ENCODE assay signal across 11 mouse cellular contexts in the genomic region with DNA sequence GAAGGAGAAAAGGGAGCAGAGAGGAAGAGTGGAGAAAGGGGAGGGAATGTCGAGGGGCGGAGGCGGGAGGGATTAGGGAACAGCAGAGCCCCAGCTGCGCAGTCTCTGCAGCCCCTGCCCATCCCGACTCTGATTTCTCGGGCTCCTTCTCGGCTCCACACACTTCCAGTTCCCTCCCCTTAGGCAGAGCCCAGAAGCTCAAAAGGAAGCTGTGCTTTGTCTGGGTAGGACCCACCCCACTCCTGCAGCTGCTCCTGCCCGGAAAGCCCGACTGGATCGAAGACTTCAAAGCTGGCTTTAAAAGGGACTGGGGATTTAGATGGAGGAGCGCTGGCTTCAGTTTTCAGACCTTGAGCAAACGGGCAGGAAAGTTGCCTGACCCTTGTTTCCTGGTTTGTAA. TPM values are rescaled to one million over a fixed set of nuclear protein-coding genes. Genes with fewer than 3 reads are reported as not detected.
A peak's percentile ranks its signal among the peaks of the same experiment; 100 is the strongest.
DNase-seq lines count a peak whose midpoint lies in the region; ATAC-seq and TF ChIP-seq lines count a peak whose summit lies in the region.
"Had no signal": no experiment of that assay in that cellular context is flagged by ENCODE, and none has a peak within 500 bp of the region (broad histone marks: within the 10 kb centered on the region; RNA-seq: fewer than 3 reads in every experiment).

No protein-coding gene starts in this region.

- 0 out of 2 replicates have a peak, but pooled peaks cover 3% of the 10 kb centered on the region for H3K9me3 ChIP-seq in forebrain, embryonic 12.5 days
- H3K9me3 ChIP-seq in forebrain, embryonic 14.5 days (replicated peaks; ENCODE audit: control insufficient read depth, low read length): no peaks in the 10 kb centered on the region; the same call in 1 of the 2 replicates
- H3K9me3 ChIP-seq in stomach, embryonic 14.5 days (ENCODE audit: control insufficient read depth, low read depth, low read length): peaks cover 9% of the 10 kb centered on the region; the same call in 1 of the 2 replicates
- H3K9me3 ChIP-seq in stomach, postnatal 0 days (ENCODE audit: control insufficient read depth, low read length): 0 out of 2 replicates have a peak, but pooled peaks cover under 1% of the 10 kb centered on the region
- peaks cover 6% of the 10 kb centered on the region; the same call in 1 of the 2 replicates for H3K9me3 ChIP-seq in limb, embryonic 14.5 days (ENCODE audit: control insufficient read depth, low read length)

- 0 out of 2 replicates have a peak overlapping the region, but pooled peaks have one; percentile 1 for H3K4me2 ChIP-seq in forebrain, embryonic 12.5 days
- no peak overlapping the region for H3K4me2 ChIP-seq in forebrain, embryonic 14.5 days (ENCODE audit: low read length)
- no peak overlapping the region for H3K4me2 ChIP-seq in stomach, embryonic 14.5 days (replicated peaks; ENCODE audit: low read depth, low read length)
- no peak overlapping the region for H3K4me2 ChIP-seq in stomach, postnatal 0 days (replicated peaks; ENCODE audit: low read depth)
- peak overlapping the region; percentile 33; the same call in 1 of the 2 replicates for H3K4me2 ChIP-seq in limb, embryonic 14.5 days (replicated peaks; ENCODE audit: low read depth, low read length, severe bottlenecking)

- H3K9ac ChIP-seq in forebrain, embryonic 12.5 days: no peak overlapping the region
- no peak overlapping the region for H3K9ac ChIP-seq in forebrain, embryonic 14.5 days (ENCODE audit: low read length)
- no peak overlapping the region for H3K9ac ChIP-seq in stomach, embryonic 14.5 days (replicated peaks; ENCODE audit: low read depth, low read length)
- no peak overlapping the region for H3K9ac ChIP-seq in stomach, postnatal 0 days (ENCODE audit: low read length)
- no peak overlapping the region for H3K9ac ChIP-seq in limb, embryonic 14.5 days (ENCODE audit: low read depth, low read length, severe bottlenecking)

- WGBS in forebrain, embryonic 12.5 days: 0% methylated on average over 12 of the region's 12 CpGs
- WGBS in forebrain, embryonic 14.5 days: under 1% methylated on average over 12 of the region's 12 CpGs
- 3% methylated on average over 12 of the region's 12 CpGs for WGBS in stomach, embryonic 14.5 days
- WGBS in stomach, postnatal 0 days: 6% methylated on average over 12 of the region's 12 CpGs
- under 1% methylated on average over 12 of the region's 12 CpGs for WGBS in limb, embryonic 14.5 days

- TF ChIP-seq POLR2A in limb, embryonic 14.5 days (IDR thresholded peaks at IDR 0.05; ENCODE audit: borderline replicate concordance, extremely low read depth, insufficient read depth, insufficient read length): no peak

- no peak for DNase-seq in forebrain, embryonic 14.5 days (ENCODE audit: low spot score)
- DNase-seq in stomach, postnatal 0 days (ENCODE audit: low spot score): no peak
- DNase-seq in limb, embryonic 14.5 days (ENCODE audit: low spot score): no peak
- DNase-seq in c-Kit-positive CD71-positive TER-119-positive erythroid progenitor cells, embryonic 14.5 days (ENCODE audit: low spot score): no peak
- DNase-seq in left cerebral cortex, adult 11 months (ENCODE audit: low spot score): no peak
- DNase-seq in urinary bladder, adult 2 months (ENCODE audit: low spot score): no peak
- DNase-seq: gastrocnemius, postnatal 14 days had no signal

- ATAC-seq in forebrain, embryonic 12.5 days (ENCODE audit: low FRiP score): peak; percentile 53; the same call in 1 of the 2 replicates
- no peak for ATAC-seq in forebrain, embryonic 14.5 days
- ATAC-seq in stomach, embryonic 14.5 days (ENCODE audit: insufficient number of reproducible peaks, insufficient read depth, low FRiP score, low read depth): no peak
- no peak for ATAC-seq in stomach, postnatal 0 days (ENCODE audit: low FRiP score, low TSS enrichment)
- peak; percentile 67 for ATAC-seq in limb, embryonic 14.5 days (ENCODE audit: low FRiP score, low read depth)
- ATAC-seq: lung, postnatal 0 days had no signal

- H3K27ac ChIP-seq in forebrain, embryonic 12.5 days: no peak overlapping the region
- no peak overlapping the region for H3K27ac ChIP-seq in forebrain, embryonic 14.5 days (ENCODE audit: low read depth, low read length)
- no peak overlapping the region for H3K27ac ChIP-seq in stomach, embryonic 14.5 days (ENCODE audit: low read length)
- no peak overlapping the region for H3K27ac ChIP-seq in stomach, postnatal 0 days (replicated peaks)
- H3K27ac ChIP-seq in limb, embryonic 14.5 days (replicated peaks; ENCODE audit: low read depth, low read length): no peak overlapping the region

- H3K27me3 ChIP-seq in forebrain, embryonic 12.5 days: peaks cover 73% of the 10 kb centered on the region
- peaks cover 60% of the 10 kb centered on the region for H3K27me3 ChIP-seq in forebrain, embryonic 14.5 days (replicated peaks; ENCODE audit: control insufficient read depth, insufficient read depth, low read length)
- peaks cover 56% of the 10 kb centered on the region for H3K27me3 ChIP-seq in stomach, embryonic 14.5 days (ENCODE audit: control insufficient read depth, insufficient read depth, low read length)
- H3K27me3 ChIP-seq in stomach, postnatal 0 days (ENCODE audit: control insufficient read depth, insufficient read depth, low read length): peaks cover 18% of the 10 kb centered on the region; the same call in 1 of the 2 replicates
- H3K27me3 ChIP-seq in limb, embryonic 14.5 days (ENCODE audit: control insufficient read depth, insufficient read depth, low read length): peaks cover 53% of the 10 kb centered on the region

- no peaks in the 10 kb centered on the region for H3K36me3 ChIP-seq in forebrain, embryonic 12.5 days (replicated peaks)
- no peaks in the 10 kb centered on the region for H3K36me3 ChIP-seq in forebrain, embryonic 14.5 days (ENCODE audit: control insufficient read depth, insufficient read depth, low read length)
- H3K36me3 ChIP-seq in stomach, embryonic 14.5 days (ENCODE audit: control insufficient read depth, insufficient read depth, low read length): no peaks in the 10 kb centered on the region
- no peaks in the 10 kb centered on the region for H3K36me3 ChIP-seq in stomach, postnatal 0 days (ENCODE audit: control insufficient read depth, insufficient read depth, low read length)
- H3K36me3 ChIP-seq in limb, embryonic 14.5 days (ENCODE audit: control insufficient read depth, insufficient read depth, low read length): no peaks in the 10 kb centered on the region

- H3K4me1 ChIP-seq in forebrain, embryonic 12.5 days: peaks cover 11% of the 10 kb centered on the region; the same call in 1 of the 2 replicates
- H3K4me1 ChIP-seq in forebrain, embryonic 14.5 days (ENCODE audit: control insufficient read depth, insufficient read depth, low read length): no peaks in the 10 kb centered on the region
- H3K4me1 ChIP-seq in stomach, embryonic 14.5 days (ENCODE audit: control insufficient read depth, insufficient read depth, low read length): no peaks in the 10 kb centered on the region
- no peaks in the 10 kb centered on the region for H3K4me1 ChIP-seq in stomach, postnatal 0 days (replicated peaks; ENCODE audit: control insufficient read depth, insufficient read depth)
- peaks cover 3% of the 10 kb centered on the region; the same call in 1 of the 2 replicates for H3K4me1 ChIP-seq in limb, embryonic 14.5 days (ENCODE audit: control insufficient read depth, insufficient read depth, low read length)

- TF ChIP-seq CTCF in stomach, postnatal 0 days (IDR thresholded peaks at IDR 0.05; ENCODE audit: low read depth): no peak

- TF ChIP-seq EP300 in stomach, postnatal 0 days (optimal IDR thresholded peaks at IDR 0.05): no peak

- H3K4me3 ChIP-seq in forebrain, embryonic 12.5 days (replicated peaks): no peak overlapping the region
- no peak overlapping the region for H3K4me3 ChIP-seq in forebrain, embryonic 14.5 days (ENCODE audit: low read depth, low read length)
- H3K4me3 ChIP-seq in stomach, embryonic 14.5 days (ENCODE audit: low read depth, low read length): peak overlapping the region; percentile 3; the same call in 1 of the 2 replicates
- no peak overlapping the region for H3K4me3 ChIP-seq in stomach, postnatal 0 days (ENCODE audit: low read depth, low read length)
- no peak overlapping the region; the same call in 1 of the 2 replicates for H3K4me3 ChIP-seq in limb, embryonic 14.5 days (replicated peaks; ENCODE audit: low read length)

RNA-seq across cellular contexts. Expression of gene Tlx3, which starts 9.7 kb away (rescaled TPM):
- polyA plus RNA-seq in forebrain, embryonic 12.5 days (2016; fragmentation: Nextera tagmentation; extraction: Ambion mirVana): 0.32 TPM in 1 of 2 replicates, not detected in the other
- not detected in 2 replicates for polyA plus RNA-seq in forebrain, embryonic 14.5 days (2014; fragmentation: Nextera tagmentation; extraction: Ambion mirVana)
- polyA plus RNA-seq in stomach, embryonic 14.5 days (2014; fragmentation: Nextera tagmentation; extraction: Ambion mirVana): not detected in 2 replicates
- not detected in 2 replicates for polyA plus RNA-seq in stomach, postnatal 0 days (2015; fragmentation: Nextera tagmentation; extraction: Ambion mirVana)
- 0.08 and 0.09 TPM in 2 replicates for polyA plus RNA-seq in limb, embryonic 14.5 days (2012; rRNA removed)
- not detected in 2 replicates for polyA plus RNA-seq in limb, embryonic 14.5 days (2014; fragmentation: Nextera tagmentation; extraction: Ambion mirVana)
- polyA plus RNA-seq in urinary bladder, adult 2 months (2012; rRNA removed): not detected in 2 replicates
- polyA plus RNA-seq: lung, postnatal 0 days; spleen, adult 2 months had no signal

RNA-seq across cellular contexts. Expression of gene Npm1, which starts 30.7 kb away (rescaled TPM):
- 790 and 820 TPM in 2 replicates for polyA plus RNA-seq in forebrain, embryonic 12.5 days (2016; fragmentation: Nextera tagmentation; extraction: Ambion mirVana)
- polyA plus RNA-seq in forebrain, embryonic 14.5 days (2014; fragmentation: Nextera tagmentation; extraction: Ambion mirVana): 506 and 646 TPM in 2 replicates
- 1,097 and 1,101 TPM in 2 replicates for polyA plus RNA-seq in stomach, embryonic 14.5 days (2014; fragmentation: Nextera tagmentation; extraction: Ambion mirVana)
- 343 and 356 TPM in 2 replicates for polyA plus RNA-seq in stomach, postnatal 0 days (2015; fragmentation: Nextera tagmentation; extraction: Ambion mirVana)
- polyA plus RNA-seq in limb, embryonic 14.5 days (2012; rRNA removed): 633 and 1,234 TPM in 2 replicates
- 1,104 and 1,131 TPM in 2 replicates for polyA plus RNA-seq in limb, embryonic 14.5 days (2014; fragmentation: Nextera tagmentation; extraction: Ambion mirVana)
- polyA plus RNA-seq in urinary bladder, adult 2 months (2012; rRNA removed): 295 and 406 TPM in 2 replicates

RNA-seq across cellular contexts. Expression of gene Fgf18, which starts 46.5 kb away (rescaled TPM):
- polyA plus RNA-seq in forebrain, embryonic 12.5 days (2016; fragmentation: Nextera tagmentation; extraction: Ambion mirVana): 2.1 and 2.4 TPM in 2 replicates
- 3.9 and 4.8 TPM in 2 replicates for polyA plus RNA-seq in forebrain, embryonic 14.5 days (2014; fragmentation: Nextera tagmentation; extraction: Ambion mirVana)
- polyA plus RNA-seq in stomach, embryonic 14.5 days (2014; fragmentation: Nextera tagmentation; extraction: Ambion mirVana): 2.8 and 3.7 TPM in 2 replicates
- 1.4 and 2.3 TPM in 2 replicates for polyA plus RNA-seq in stomach, postnatal 0 days (2015; fragmentation: Nextera tagmentation; extraction: Ambion mirVana)
- 15.8 and 18.5 TPM in 2 replicates for polyA plus RNA-seq in limb, embryonic 14.5 days (2012; rRNA removed)
- 24.0 and 24.5 TPM in 2 replicates for polyA plus RNA-seq in limb, embryonic 14.5 days (2014; fragmentation: Nextera tagmentation; extraction: Ambion mirVana)
- 0.88 and 1.2 TPM in 2 replicates for polyA plus RNA-seq in urinary bladder, adult 2 months (2012; rRNA removed)

Comparison
In these comparisons a context has a peak if more than half of its experiments do, and no peak if none do; other contexts are left out.
1. ATAC-seq: peak in forebrain, embryonic 12.5 days (single experiment) and limb, embryonic 14.5 days (single experiment); none in forebrain, embryonic 14.5 days (single experiment), stomach, embryonic 14.5 days (single experiment) and stomach, postnatal 0 days (single experiment).
2. H3K4me2 ChIP-seq: peak in forebrain, embryonic 12.5 days (single experiment) and limb, embryonic 14.5 days (single experiment); none in forebrain, embryonic 14.5 days (single experiment), stomach, embryonic 14.5 days (single experiment) and stomach, postnatal 0 days (single experiment).